Mouse (Mus musculus): ENCODE results near the gene Hip1r.

DNA sequence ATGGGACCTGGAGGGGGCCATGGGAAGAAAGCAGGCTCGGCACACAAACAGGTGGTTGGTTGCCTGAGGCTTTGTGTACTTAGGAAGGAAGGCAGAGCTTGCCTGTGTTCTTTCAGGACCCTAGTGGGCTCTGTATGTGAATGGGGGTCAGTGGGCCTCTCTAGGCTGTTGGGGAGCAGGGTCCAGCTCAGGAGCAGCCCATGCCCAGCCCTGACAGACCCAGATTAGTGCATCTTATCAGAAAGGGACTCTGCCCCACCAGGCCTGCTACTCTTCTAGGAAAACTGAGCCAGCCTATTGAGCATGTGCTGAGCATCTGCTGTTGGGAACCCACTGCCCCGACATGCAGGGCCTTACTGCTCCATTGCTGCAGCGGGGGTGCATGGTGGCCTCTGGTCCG lies 14.1 kb downstream of the Hip1r start:
- TF ChIP-seq CTCF (IDR thresholded peaks at IDR 0.05; ENCODE audit: low read depth) (no peak), EP300 (IDR thresholded peaks at IDR 0.05; ENCODE audit: low read depth) (no peak)

All from liver, postnatal 0 days (tissue).